Mouse (Mus musculus): ENCODE results near the gene Capn3.

The Capn3 gene

GRCm38 (mm10) chr2:120455719-120456118 lies at the start of gene Capn3:
Gene Capn3 (plus strand): TSS chr2:120456019.
- DNase-seq: no peak

- no peak for DNase-seq
These were observed 44.7 kb upstream of the Capn3 start for GRCm38 (mm10) chr2:120411096-120411628.

GRCm38 (mm10) chr2:120414113-120414512 lies 41.7 kb upstream of the Capn3 start:
- DNase-seq: no peak

- DNase-seq: no peak
These were observed 40.9 kb upstream of the Capn3 start for GRCm38 (mm10) chr2:120414738-120415414.

GRCm38 (mm10) chr2:120424386-120424785 lies 31.4 kb upstream of the Capn3 start:
- no peak for DNase-seq

- DNase-seq: no peak
These were observed 11.3 kb upstream of the Capn3 start for GRCm38 (mm10) chr2:120444486-120444885.

- no peak for DNase-seq
These were observed 9.4 kb upstream of the Capn3 start for GRCm38 (mm10) chr2:120446373-120446772.

- no peak for DNase-seq
These were observed 8.5 kb upstream of the Capn3 start for GRCm38 (mm10) chr2:120447306-120447705.

- no peak for DNase-seq
These were observed 5.1 kb upstream of the Capn3 start for GRCm38 (mm10) chr2:120450724-120451123.

- DNase-seq: no peak
These were observed 3.2 kb upstream of the Capn3 start for GRCm38 (mm10) chr2:120452600-120452999.

GRCm38 (mm10) chr2:120454987-120455386 lies 832 bp upstream of the Capn3 start:
- DNase-seq: no peak

- no peak for DNase-seq
These were observed 4.4 kb downstream of the Capn3 start for GRCm38 (mm10) chr2:120460216-120460615.

- no peak for DNase-seq
These were observed 7.5 kb downstream of the Capn3 start for GRCm38 (mm10) chr2:120463328-120463727.

GRCm38 (mm10) chr2:120464091-120464490 lies 8.3 kb downstream of the Capn3 start:
- DNase-seq: no peak

GRCm38 (mm10) chr2:120464732-120465396 lies 9.0 kb downstream of the Capn3 start:
- no peak for DNase-seq

GRCm38 (mm10) chr2:120465397-120465785 lies 9.6 kb downstream of the Capn3 start:
- no peak for DNase-seq

GRCm38 (mm10) chr2:120468011-120468410 lies 12.2 kb downstream of the Capn3 start:
- no peak for DNase-seq

- DNase-seq: no peak
These were observed 13.4 kb downstream of the Capn3 start for GRCm38 (mm10) chr2:120469220-120469619.

- no peak for DNase-seq
These were observed 13.9 kb downstream of the Capn3 start for GRCm38 (mm10) chr2:120469715-120470114.

GRCm38 (mm10) chr2:120470856-120471255 lies 15.0 kb downstream of the Capn3 start:
- no peak for DNase-seq

GRCm38 (mm10) chr2:120476277-120477087 lies 20.7 kb downstream of the Capn3 start:
- DNase-seq: no peak

- peak; percentile 76 to 92 for DNase-seq
These were observed 22.8 kb downstream of the Capn3 start for GRCm38 (mm10) chr2:120478600-120478999.

- DNase-seq: no peak
These were observed 26.1 kb downstream of the Capn3 start for GRCm38 (mm10) chr2:120481921-120482320.

Measured in kidney, adult 8-10 months (tissue).